Mouse (Mus musculus) frontal cortex, adult (tissue): ENCODE measurements around the gene 1190007I07Rik.

ENCODE experiments used
- ATAC-seq: cut with Nextera tagmentation; 2 replicates; pipeline ENCODE4 v1.9.2; 2017; ENCODE audit warnings: mild to moderate bottlenecking, moderate library complexity, mixed read lengths; ENCODE audit not compliant: low TSS enrichment

Gene 1190007I07Rik

GRCm38 (mm10) chr10:82622671-82623552 is at the start of gene 1190007I07Rik:
Gene 1190007I07Rik (minus strand): TSS chr10:82623228.
- peak; percentile 85 for ATAC-seq

DNA sequence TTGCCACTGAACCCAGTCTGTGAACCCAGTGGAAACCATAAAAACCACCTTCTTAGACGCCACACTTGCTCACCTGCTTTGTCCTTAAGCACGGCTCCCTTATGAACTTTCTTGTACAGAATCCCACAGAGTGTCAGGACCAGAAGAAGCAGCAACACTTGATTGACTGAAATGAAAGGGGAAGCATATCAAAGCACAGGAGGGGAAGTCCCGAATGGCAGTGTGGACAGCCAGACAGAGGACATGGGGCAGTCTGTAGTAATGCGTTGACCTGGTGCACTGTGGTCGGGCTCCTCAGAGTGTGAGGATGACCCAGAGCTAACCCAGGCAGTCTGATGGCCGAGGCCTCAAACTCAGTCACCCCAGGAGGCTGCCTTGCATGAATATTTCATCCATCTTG is 47.2 kb upstream of the 1190007I07Rik start:
- no peak for ATAC-seq

DNA sequence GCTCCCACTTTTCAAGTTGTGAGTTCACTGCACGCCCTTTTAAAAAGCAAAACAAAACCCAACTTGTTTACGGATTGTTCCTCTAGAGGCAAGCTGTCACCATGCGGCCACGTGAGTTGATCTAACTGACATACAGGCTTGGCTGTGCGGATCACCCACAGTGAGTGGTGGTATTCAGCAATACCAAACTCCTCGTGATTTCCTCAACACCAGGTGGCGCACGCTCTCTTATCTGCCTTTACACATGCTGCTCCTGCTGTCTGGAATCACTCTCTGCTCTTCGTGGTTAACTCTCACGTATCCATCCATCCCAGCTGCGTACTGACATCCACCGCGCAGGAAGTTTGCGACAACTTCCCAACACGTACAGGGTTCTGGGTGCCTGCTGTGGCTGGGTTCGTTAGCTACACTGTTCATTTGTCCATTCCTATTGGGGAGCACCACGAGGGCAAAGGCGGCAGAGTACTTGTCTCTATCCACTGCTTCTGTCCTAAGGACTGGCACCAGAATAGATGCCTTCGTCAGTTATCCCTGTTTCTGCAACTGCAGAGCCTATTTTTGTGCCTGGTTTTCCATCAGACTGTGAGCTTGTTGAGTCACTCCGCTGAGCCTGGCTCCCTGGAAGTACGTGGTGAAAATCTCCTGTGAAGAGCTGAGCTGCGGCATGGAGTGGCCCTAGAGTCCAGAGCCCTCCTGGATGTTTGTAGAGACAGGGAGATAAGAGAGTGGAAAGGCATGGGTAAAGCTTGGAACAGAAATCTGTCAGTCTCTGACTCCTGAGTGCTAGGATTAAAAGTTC is 43.6 kb upstream of the 1190007I07Rik start:
- peak; percentile 73 for ATAC-seq

- ATAC-seq: no peak
Observed at GRCm38 (mm10) chr10:82665951-82666350, 42.9 kb upstream of the 1190007I07Rik start.

DNA sequence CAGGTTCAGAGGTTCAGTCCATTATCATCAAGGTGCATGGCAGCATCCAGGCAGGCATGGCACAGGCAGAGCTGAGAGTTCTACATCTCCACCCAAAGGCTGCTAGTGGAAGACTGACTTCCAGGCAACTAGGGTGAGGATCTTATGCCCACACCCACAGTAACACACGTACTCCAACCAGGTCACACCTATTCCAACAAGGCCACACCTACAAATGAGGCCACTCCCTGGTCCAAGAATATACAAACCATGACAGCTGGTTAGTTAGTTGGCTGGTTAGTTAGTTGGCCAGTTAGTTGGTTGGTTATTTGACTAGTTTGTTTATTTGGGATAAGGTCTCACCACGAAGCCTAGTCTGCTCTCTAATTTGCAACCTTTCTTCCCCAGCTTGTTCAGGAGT is 40.3 kb upstream of the 1190007I07Rik start:
- no peak for ATAC-seq

- ATAC-seq: peak; percentile 25
Observed at GRCm38 (mm10) chr10:82662267-82662990, 39.4 kb upstream of the 1190007I07Rik start.

- peak; percentile 86 for ATAC-seq
Observed at GRCm38 (mm10) chr10:82661820-82662219, 38.8 kb upstream of the 1190007I07Rik start.

DNA sequence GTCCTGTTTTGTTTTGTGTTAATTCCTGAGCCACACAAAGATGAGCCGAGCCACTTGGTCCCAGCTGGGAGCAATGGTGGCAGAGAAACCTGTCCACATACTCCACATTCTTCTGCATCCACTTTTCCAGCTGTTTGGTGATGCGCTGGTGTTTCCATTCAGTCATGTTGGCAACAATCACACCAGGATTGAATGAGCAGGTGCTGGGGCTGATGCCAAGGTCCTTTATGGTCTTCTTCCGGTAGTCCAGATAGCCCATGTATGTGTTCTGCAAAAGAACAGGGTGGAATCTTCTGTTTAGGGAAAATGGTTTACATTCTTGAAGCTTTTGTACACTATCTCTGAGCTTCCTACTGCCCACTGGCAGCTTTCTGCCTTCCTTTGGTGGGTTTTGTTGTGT is 31.6 kb upstream of the 1190007I07Rik start:
- ATAC-seq: no peak

DNA sequence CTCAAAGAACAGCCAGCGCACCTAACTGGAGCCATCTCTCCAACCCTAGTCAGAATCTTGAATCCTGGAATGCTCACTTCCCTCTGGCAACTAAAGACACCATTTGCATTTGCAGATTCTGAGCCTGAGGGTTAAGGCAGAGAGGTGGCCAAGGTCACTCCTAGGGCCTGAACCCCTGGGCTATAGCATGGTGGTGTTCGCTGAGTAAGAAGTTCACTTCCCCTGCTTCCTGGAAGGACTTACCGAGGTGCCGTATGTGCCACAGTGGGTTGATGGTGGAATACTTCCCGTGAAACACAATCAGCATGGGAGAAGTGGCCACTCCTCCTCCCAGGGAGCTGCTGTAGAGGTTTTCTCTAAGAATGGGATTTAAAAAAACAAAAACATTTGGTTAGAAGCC is 29.6 kb upstream of the 1190007I07Rik start:
- ATAC-seq: no peak

DNA sequence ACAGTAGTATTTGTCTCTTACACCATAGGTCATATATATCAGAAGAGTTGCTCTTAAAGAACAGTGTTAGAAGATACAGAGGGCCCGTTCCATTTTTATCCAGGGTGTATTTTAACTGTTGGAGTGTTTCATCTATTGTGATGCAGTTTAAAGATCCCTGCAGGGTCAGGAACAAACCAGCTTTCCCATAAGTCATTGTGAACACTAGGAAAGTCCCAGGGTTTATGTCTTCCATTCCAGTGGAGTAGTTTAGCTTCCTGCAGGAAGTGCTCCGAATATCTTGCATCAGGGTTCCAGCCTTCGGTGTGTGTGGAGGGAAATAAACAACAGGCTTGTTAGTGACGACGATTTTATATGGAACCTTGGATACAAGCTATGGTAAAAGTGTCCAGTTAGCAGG is 28.2 kb upstream of the 1190007I07Rik start:
- no peak for ATAC-seq

- no peak for ATAC-seq
Observed at GRCm38 (mm10) chr10:82647205-82647811, 24.3 kb upstream of the 1190007I07Rik start.

DNA sequence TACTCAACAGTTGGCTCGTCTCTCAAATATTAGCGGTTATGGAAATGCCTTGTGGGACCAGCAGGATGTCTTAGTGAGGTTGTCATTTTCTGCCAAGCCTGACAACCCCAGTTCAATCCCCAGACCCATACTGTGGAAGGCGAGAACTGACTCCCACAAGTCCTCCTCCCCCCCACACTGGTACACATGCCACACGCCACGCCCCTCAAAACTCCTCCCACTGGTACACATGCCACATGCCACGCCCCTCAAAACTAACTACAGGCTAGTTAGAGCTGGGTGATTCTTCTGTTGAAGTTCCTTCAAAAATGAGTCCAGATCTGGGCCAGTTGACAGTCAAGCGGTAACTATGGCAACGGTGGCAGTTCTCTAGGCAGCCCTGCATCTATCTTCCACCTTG is 23.1 kb upstream of the 1190007I07Rik start:
- peak; percentile 41; the same call in 1 of the 2 replicates for ATAC-seq

- ATAC-seq: no peak
Observed at GRCm38 (mm10) chr10:82641481-82641880, 18.5 kb upstream of the 1190007I07Rik start.

DNA sequence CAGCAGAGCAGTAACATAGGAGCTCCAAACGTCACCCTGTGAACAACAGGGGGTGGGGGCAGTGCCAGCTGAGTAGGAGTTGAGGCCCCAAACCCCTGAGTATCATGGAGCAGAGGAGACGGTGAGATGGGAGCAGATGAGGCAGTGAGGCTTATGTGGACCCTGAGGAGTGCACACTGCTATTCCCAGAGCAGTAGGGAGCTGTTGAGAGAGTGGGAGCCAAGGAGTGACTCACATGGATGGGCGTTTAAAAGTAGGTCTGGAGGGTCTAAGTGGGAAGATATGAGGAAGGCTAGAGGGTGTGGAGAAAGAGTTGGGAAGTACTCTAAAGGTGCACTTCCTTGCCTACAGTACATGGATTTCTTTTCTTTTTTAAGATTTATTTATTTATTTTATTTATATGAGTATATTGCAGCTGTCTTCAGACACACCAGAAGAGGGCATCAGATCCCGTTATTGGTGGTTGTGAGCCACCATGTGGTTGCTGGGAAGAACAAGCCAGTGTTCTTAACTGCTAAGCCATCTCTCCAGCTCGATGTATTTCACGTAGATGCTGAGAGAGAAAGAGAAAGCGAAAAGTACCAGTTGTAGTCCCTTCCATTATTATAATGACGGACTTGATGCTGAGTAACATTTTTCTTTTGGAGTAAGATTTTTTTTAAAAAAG is 16.1 kb upstream of the 1190007I07Rik start:
- peak; percentile 76 for ATAC-seq

DNA sequence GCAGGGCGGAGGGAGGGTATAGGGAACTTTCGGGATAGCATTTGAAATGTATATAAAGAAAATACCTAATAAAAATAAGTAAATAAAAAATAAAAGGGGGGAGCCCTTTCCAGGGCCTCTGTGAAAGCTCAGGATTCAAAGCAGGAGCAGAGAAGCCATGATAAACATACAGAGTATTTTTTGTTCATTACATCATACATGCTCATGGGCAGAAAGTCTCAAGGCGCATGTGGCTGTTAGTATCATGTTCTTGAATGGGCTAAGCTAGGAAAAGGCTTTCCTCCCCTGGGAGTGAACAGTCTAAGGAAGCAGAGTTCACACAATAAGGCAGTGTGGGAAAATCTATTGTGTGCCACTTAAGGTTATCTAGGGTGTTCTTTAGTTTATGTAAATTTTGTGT is 13.3 kb upstream of the 1190007I07Rik start:
- ATAC-seq: no peak

DNA sequence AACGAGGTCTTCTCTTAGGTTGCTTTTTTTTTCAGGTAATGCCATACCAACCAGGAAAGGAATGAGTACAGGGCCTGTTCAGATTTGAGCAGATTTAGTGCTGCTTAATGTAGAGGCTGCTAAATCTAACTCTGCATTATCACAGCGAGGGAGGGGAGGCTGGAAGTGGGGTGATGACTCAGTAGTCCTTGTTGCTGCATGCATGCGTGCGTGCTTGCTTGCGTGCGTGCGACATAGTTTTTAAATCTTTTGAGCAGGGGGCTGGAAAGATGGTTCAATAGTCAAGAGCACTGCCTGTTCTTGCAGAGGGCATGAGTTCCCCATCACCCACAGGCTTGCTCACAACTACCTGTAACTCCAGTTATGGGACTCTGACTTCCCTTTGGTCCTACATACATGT is 11.3 kb upstream of the 1190007I07Rik start:
- peak; percentile 13; the same call in 1 of the 2 replicates for ATAC-seq

- no peak for ATAC-seq
Observed at GRCm38 (mm10) chr10:82632496-82633280, 9.7 kb upstream of the 1190007I07Rik start.

- ATAC-seq: no peak
Observed at GRCm38 (mm10) chr10:82631133-82631532, 8.1 kb upstream of the 1190007I07Rik start.

DNA sequence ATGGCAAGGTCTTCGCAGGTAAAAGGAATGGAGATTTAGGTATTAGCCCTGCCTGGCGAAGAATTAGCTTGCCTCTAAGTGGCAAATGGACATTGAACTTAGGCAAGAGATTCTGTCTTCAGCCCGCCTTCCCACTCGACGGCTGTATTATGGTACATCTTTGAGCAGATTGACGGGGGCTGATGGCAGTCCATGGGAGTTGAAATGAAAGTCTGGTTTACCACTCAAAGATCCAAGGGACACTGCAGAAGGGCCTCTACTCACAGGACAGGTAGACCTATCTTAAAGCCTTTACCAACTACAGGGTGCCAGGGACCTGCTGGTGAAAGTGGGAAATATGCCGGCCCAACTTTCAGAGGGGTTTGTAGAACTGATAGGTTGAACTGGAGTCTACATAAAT is 7.5 kb upstream of the 1190007I07Rik start:
- no peak for ATAC-seq

- peak; percentile 82 for ATAC-seq
Observed at GRCm38 (mm10) chr10:82629586-82630255, 6.7 kb upstream of the 1190007I07Rik start, which contains the start of gene Tdg. Gene Tdg (plus strand): TSS chr10:82629828.
